Mouse (Mus musculus) cerebellum, postnatal 14 days (tissue): ENCODE measurements around the gene Gpha2.

Experiments
- DNase-seq, 2 experiments: peaks; one replicate each; pipeline ENCODE4 v3.0.0; 2021; ENCODE audit warnings: mixed read lengths in 2 of 2

Gpha2 gene

GRCm38 (mm10) chr19:6242281-6242680, 16.1 kb downstream of the Gpha2 start:
- peak; percentile 48 to 69 for DNase-seq

DNA sequence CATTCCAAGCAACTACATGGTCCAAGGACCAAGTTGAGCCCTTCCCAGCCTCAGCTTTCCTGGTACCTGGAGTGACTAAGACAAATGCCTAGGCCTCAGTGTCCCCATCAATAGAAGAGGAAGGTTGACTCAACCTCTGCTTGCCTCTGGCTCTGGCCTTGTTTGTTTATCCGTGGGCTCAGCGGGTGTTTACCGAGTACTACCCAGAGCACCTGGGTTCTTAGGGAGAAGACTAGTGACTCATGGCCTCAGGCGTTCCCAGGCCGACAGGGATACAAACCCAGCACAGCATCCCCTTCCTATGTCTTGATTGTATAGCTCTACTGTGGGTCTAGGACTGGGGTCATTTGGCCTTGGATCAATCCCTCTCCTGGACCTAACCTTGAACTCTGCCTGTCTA, 17.0 kb downstream of the Gpha2 start:
- no peak for DNase-seq

- no peak for DNase-seq
Observed at GRCm38 (mm10) chr19:6245806-6246205, 19.6 kb downstream of the Gpha2 start.

DNA sequence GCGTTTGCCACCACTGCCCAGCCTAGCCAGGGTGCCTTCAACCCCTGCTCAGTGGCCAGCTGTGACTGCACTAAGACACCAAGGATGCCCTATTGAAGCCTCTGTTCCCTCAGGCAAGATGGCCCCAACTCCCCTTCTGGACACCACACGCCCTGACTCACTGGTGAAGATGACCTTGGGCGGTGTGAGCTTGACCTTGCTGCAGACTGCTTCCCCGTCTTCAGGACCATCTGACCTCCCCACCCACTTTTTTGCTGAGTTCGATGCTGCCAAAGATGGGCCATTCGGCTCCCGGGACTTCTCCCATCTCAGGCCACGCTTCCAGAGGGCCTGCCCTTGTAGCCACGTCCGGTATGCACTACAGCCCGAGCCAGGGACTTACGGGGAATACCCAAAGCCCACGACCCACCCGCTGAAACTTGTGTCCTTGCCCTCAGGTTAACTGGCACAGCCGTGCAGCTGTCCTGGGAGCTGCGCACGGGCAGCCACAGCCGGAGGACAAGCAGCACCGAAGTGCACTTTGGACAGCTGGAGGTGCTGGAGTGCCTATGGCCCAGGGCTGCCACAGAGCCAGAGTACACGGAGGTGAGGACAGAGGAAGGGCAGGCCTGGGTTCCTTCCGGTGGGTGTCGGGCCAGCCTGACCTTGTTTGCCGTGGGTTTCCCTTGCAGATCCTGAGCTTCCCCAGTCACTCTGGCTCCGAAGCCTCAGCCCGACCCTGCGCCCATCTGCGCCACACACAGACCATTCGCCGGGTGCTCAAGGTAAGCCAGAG, 21.5 kb downstream of the Gpha2 start:
- DNase-seq, result no peak

DNA sequence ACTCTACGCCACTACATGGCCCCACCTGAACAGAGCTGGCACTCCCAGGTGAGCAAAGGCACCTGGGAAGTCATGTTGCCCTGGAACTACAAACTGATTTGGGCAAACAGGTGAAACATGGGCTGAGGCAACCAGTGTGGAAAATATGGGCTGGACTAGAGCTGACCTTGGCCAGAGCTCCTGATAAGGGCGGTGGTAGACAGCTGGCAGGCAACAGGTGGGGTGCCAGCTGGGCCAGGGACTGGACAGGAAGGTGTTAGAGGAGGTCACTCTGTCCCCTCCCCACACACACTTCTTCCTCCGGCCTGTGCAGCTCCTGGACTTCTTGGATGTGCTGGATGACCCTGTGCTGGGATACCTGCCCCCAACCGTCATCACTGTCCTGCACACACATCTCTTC, 26.8 kb downstream of the Gpha2 start:
- no peak for DNase-seq

GRCm38 (mm10) chr19:6260428-6260827, 34.2 kb downstream of the Gpha2 start:
- peak; percentile 73 to 76 for DNase-seq

GRCm38 (mm10) chr19:6260946-6261345, 34.8 kb downstream of the Gpha2 start:
- DNase-seq, result peak in 1 of 2 experiments; percentile 48

- no peak for DNase-seq
Observed at GRCm38 (mm10) chr19:6261379-6261778, 35.2 kb downstream of the Gpha2 start.

DNA sequence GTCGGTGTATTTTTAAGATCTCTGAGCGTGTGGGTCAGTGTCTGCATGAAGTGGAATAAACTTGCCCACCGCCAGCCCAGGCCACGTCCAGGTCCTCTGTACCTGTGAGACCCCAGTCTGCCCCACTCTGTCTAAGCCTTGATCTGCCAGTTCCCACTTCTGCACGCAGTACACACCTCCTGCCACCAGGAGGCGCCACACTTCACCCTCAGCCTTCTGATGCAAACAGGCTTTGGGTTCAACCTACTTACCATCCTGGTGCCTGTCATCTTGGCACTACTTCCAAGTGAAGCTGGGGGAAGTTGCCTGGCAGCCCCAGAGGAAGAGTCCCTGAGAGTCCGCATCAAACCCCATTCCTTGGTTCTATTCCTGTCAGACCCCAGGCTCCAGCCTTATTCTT, 36.0 kb downstream of the Gpha2 start:
- DNase-seq, result peak; percentile 90 to 95

DNA sequence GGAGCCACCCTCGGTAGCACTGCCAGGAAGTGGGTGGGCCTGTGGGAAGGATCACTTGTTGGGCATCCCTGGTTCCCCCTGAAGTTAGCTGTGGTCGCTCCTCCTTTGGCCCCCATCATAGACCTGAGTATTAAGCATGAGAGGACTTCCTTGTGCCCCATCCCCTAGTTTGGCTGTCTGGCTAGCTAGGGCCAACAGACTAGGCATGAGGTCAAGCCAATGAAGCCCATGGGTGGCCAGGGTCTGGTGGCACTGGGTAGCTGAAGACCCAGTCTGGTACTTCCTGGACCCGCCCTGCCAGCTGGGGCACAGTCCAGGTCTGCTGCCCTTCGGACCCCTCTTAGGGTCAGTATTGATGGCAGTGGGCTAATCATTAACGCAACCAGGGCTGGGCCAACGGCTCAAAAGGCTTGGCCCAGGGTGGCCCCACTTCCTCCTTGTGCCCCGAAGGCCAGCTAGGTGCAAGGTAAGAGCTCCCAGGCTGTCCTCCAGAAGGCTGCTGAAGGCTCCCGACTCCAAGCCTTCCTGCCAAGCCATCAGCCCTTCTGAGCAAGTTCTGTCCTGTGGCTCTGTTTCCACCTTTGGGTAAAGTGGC, 36.8 kb downstream of the Gpha2 start:
- peak in 1 of 2 experiments; percentile 38 for DNase-seq

- no peak for DNase-seq
Observed at GRCm38 (mm10) chr19:6264200-6264599, 38.0 kb downstream of the Gpha2 start.

GRCm38 (mm10) chr19:6264945-6265344, 38.8 kb downstream of the Gpha2 start:
- DNase-seq, result no peak

DNA sequence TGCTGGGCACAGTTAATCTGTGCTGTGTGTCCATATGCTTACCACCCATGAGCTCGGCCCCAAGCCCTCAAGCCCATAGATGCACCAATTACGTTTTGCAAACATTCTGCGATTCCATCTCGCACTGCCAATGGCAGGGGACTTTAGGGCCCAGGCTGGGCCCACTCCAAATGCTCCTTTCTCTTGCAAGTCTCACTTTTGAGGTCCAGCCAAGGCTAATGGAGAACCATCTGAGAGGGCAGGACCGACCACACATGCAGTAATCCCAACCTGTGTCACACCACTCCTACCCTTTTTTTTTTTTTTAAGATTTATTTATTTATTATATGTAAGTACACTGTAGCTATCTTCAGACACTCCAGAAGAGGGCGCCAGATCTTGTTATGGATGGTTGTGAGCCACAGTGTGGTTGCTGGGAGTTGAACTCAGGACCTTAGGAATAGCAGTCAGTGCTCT, 39.6 kb downstream of the Gpha2 start:
- DNase-seq, result peak; percentile 62 to 73

DNA sequence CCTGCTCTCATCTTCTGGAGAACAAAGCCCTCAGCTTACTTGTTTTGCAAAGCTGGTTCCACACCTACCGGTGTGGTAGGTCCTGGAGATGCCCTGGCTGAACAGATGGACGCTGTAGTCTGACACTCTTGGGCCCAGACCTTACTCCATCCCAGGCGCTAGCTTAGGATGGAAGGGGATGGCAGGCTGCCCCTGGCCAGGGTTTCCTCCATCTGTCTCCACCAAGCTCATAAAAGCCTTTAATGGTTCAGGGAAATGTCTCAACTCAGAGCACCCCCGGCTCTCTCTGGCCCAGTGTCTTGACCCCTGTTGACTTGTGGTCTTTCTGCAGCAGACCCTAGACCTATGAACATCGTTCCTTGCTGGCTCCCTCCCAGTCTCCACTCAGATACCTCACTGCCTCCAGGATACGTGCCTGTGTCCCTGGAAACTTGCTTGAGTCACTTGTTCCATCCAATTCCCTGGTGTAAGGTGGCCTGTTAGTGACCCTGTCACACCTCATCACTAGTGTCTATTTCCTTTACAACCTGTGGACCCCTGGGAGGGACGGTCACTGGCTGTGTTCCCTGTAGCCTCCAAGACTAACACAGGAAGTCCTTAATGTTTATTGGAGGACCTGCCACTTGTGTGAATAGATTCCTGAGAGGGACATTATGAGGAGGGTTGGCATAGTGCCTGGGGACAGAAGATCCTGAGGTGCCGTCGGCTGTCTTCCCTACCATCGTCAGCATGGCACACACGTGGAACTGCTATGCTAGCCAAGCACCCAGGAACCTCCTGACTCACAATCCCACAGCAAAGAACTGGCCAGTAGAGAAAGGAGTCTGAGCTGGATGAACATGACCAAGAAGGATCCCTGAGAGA, 41.4 kb downstream of the Gpha2 start:
- peak; percentile 95 to 97 for DNase-seq

GRCm38 (mm10) chr19:6268170-6268528, 42.0 kb downstream of the Gpha2 start:
- DNase-seq, result peak; percentile 93 to 95

GRCm38 (mm10) chr19:6268670-6269132, 42.5 kb downstream of the Gpha2 start:
- DNase-seq, result no peak

GRCm38 (mm10) chr19:6269798-6270475, 43.8 kb downstream of the Gpha2 start:
- no peak for DNase-seq

- no peak for DNase-seq
Observed at GRCm38 (mm10) chr19:6270661-6271060, 44.5 kb downstream of the Gpha2 start.

DNA sequence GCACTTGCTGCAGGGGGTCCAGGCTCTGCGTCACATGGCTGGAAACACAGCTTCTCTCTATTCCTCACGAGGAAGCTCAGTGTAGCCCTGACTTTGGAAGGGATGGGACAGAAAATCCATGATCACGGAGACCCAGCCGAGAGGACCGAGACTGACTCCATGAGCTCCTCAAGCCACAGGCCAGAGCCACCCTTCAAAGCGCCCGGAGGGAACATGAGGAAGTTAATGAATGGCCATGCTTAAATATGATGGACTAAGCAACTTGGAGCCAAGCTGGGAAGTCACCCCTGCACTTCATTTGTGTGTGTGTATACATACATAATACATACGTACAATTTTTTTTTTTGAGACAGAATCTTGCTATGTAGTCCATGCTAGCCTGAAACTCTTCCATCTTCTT, 45.0 kb downstream of the Gpha2 start:
- DNase-seq, result no peak

DNA sequence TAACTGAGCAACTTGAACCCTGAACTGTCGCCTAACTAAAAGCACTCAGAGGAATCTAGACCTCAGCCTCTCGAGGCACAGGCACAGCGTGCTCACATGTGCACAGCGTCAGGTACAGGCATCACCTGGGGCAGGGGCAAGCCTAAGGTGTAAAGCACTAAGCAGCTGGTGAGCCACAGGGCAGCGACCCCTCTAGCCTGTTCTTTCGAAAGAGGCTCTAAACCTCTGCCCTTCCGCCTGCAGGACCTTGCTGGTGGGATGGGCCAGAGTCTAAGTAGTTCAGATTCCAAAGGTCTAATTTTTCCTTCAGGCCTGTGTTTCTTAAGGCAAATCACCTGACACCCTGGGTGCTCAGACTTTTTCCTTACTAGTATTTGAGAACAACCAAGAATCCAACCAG, 45.9 kb downstream of the Gpha2 start:
- no peak for DNase-seq

DNA sequence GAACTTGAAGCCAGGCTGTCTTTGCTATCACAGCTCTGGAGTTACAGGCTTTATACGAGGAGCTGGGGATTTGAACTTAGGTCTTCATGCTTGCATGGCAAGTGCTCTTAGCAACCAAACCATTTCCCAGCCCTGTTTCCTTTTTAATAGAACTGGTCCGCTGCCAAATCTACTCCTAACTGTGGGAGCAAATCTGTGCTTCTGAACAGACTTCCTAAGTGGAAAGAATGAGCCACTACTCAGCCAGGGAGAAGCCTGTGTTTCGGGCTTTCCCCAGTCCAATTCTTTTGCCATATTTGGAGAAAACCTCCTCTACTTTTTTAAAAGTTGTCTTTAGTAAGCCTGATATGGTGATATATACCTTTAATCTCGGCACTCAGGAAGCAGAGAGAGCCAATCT, 46.6 kb downstream of the Gpha2 start:
- peak in 1 of 2 experiments; percentile 20 for DNase-seq

- DNase-seq, result peak; percentile 49
Observed at GRCm38 (mm10) chr19:6273592-6273991, 47.4 kb downstream of the Gpha2 start.
